Mouse (Mus musculus) T-helper 2 cell (primary cell): ENCODE measurements around the gene Arhgap30.

ENCODE experiments used
- in situ Hi-C: fragments of 300-600 bp; cut with MboI, MseI; formaldehyde crosslinking; loops from one replicate; pipeline ENCODE4 v1.15.1; 2025; ENCODE audit warnings: high pct_unique_total_duplicates

Gene Arhgap30

GRCm38 (mm10) chr1:171388376-171389102 is at the start of gene Arhgap30:
Gene Arhgap30, plus strand, starts transcription at chr1:171388954.
- in situ Hi-C loops = no loop called here

DNA sequence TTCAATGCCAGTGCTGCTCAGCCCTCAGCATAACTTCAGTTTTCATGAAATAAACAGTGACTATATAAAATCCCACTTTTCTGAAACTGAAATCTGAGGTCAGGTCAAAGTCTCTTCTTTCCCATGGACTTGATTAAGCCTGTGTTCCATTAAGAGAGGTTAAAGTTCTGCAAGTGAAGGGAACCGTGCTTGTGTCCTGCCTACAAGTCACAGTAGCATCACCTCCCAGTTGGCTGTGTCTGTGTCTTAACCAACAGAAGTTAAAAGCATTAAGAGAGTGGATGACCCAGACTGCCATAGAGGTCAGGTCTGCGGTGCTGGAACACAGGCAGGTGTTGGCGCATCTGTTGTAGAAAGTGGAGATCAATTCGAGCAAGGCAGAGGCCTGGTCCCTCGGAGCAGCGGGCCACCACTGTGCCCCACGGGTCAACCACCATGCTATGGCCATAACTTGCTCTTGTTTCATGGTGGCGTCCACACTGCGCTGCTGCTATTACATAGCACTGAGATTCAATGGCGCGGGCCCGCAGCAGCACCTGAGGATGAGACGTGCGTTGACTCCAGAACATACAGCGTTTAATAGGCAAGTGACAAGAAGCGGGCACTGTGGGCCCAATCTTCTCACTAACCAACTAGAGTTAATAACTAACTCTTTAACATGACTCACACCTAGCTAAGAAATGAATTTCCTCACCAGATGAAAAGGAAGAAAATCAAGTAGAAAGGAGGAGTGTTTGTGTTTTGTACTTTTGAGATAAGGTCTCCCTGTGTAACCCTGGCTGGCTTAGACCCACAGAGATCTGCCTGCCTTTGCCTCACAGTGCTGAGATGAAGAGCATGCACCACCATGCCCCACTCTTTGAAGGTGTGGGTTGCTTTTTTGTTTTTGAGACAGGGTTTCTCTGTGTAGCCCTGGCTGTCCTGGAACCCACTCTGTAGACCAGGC is 46.2 kb upstream of the Arhgap30 start:
- in situ Hi-C loops = no loop called here

- in situ Hi-C loops = no loop called here
Measured at GRCm38 (mm10) chr1:171343922-171344677, 44.7 kb upstream of the Arhgap30 start.

- in situ Hi-C loops = loop anchor here (5.0 kb wide), 1 partner anchor 62 kb away; the partner anchor contains the start of gene Ppox
Measured at GRCm38 (mm10) chr1:171344715-171345114, 44.0 kb upstream of the Arhgap30 start.

- in situ Hi-C loops = loop anchor here (5.0 kb wide), 1 partner anchor 63 kb away; the partner anchor contains the start of gene Ppox
Measured at GRCm38 (mm10) chr1:171345225-171346094, 43.3 kb upstream of the Arhgap30 start, which contains the start of the genes Nit1 and Pfdn2. Gene Nit1, minus strand, starts transcription at chr1:171345646. Gene Pfdn2, plus strand, starts transcription at chr1:171345670.

DNA sequence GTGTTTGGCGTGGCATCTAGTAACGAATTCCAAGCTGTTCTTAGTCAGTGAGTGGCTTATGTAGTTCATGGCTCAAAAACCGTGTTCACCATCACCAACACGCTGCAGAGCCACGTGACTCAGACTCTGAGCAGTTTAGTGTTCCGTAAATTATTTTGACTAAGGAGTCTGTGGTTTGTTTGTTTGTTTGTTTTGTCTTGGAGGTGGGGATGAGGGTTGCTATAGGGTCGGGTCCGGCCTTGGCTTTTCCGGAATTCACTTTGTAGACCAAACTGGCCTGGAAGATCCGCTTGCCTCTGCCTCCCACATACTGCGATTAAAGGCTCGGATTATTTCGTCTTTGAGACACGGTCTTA is 42.7 kb upstream of the Arhgap30 start:
- in situ Hi-C loops = loop anchor here (5.0 kb wide), 1 partner anchor 64 kb away; the partner anchor contains the start of gene Ppox

DNA sequence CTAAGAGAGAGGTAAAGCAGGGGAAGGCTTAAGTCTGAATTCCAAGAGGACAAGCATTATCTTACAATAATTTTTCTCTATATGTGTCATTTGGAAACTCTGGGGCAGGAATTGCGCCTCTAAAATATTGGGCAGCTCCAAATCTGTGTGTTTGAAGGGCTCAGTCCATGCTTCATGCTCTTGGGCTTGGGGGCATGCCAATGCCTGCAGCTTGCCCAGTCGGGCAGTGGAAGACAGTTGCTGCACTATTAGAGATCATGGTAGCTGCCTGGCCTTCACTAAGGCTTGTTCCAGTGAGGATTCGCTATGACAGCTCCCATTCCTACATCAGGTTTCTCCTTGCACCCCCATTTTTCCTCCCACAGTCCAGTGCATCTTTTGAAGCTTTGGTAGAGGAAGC is 40.1 kb upstream of the Arhgap30 start:
- in situ Hi-C loops = loop anchor here (5.0 kb wide), 1 partner anchor 66 kb away; the partner anchor contains the start of gene Ppox

DNA sequence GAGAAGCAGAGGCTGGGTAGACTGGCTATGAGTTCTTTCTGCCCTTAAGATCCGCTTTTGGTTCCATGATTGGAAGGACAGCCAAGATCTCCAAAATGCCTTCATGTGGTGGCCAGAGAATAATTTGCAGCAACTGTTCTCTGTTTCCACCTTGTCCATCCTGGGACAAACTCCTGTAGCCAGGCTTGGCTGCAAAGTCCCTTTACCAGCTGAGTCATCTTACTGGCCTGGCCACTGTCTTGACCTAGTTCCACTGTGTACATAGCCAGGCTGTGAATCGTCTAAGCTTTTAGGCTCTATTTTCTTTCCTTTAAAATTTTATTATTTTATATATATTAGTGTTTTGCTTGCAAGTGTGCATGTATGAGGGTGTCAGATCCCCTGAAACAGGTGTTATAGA is 39.5 kb upstream of the Arhgap30 start:
- in situ Hi-C loops = loop anchor here (5.0 kb wide), 1 partner anchor 67 kb away; the partner anchor contains the start of gene Ppox

DNA sequence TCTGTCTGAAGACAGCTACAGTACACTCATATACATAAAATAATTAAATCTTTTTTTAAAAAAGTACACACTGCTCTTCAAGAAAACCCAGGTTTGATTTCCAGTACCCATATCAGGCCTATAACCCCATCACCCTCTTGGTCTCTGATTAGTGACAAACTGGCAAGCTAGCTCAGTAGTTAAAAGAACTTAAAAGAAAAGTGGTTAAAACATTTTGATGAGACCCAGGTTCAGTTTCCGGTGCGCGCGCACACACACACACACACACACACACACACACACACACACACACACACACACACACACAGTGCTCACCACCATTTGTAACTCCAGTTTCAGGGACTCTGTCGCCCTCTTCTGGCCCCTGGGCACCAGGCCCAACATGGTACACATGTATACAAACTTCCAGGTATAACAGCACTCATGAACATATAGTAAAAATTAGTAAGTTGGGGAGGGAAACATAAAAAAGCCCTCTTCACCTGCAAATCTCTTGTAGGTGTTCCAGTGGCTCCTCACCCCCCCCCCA is 32.9 kb upstream of the Arhgap30 start:
- in situ Hi-C loops = no loop called here

DNA sequence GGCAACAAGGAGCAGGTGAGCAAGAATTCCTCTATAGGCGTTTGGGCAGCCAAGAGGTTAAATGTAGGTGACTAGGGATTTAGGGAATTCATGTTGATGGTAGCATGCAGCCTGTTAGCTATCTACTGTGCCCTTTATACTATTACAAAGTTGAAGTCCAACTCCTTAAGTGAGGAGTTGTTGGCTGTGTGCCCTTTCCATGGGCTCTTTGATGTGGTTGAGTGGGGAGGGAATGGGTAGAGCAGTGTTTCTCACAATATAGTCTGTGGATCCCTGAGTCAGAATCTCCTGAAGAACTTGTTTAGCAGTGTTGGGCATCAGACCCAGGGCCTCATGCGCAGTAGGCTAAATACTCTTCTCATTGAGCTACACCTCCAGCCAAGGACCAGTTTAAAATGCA is 31.9 kb upstream of the Arhgap30 start:
- in situ Hi-C loops = no loop called here

- in situ Hi-C loops = no loop called here
Measured at GRCm38 (mm10) chr1:171358421-171358820, 30.3 kb upstream of the Arhgap30 start.

- in situ Hi-C loops = loop anchor here (10.0 kb wide), 1 partner anchor 115 kb away; no protein-coding TSS in a partner anchor
Measured at GRCm38 (mm10) chr1:171360253-171360652, 28.5 kb upstream of the Arhgap30 start.

GRCm38 (mm10) chr1:171360656-171361055 is 28.1 kb upstream of the Arhgap30 start, which contains the start of gene Klhdc9:
Gene Klhdc9, minus strand, starts transcription at chr1:171360798.
- in situ Hi-C loops = loop anchor here (10.0 kb wide), 1 partner anchor 114 kb away; no protein-coding TSS in a partner anchor

DNA sequence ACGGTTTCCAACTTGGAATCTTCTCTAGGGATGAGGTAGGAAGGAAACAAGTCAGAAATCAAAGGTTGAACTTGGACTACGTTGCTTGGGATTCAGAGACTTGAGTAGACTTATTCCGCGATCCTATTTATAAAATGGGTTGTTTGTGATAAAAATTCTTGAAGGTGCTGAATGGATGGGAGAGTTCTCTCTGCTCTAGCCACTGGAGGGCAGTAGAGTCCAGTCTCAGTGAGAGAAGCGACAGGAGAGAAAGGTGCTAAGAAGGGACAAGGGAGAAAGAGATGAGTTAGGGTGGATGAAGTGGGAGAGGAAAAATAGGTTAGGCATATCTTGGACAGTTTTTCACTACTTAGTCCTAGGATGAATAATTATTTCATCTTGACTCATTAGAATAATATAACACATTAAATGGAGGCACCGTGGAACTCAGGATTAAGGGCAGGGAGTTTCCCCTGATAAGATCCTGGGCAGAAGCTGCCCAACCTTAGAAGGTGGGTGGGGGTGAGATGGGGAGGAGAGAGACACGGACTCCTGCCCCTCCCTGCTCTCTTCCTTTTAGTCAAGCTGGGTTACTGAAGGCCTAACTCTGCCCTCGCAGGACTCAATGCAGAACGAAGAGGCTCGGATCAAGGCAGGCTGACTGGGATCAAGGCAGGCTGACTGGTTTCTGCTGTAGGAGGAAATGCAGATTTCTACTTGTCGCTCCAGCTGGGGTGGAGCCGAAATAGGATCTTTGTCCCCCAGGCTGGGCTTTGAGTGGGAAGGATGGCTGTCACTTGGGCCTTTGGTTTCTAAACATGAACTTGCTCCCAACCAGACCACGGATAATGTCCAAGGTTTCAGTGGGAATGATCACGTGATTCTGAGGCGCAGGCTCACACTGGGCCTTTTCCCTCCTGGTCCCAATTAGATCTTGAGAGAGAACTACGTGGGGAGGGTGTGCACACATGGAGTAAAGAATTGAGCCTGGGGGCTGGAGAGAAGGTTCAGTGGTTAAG is 27.3 kb upstream of the Arhgap30 start:
- in situ Hi-C loops = loop anchor here (10.0 kb wide), 1 partner anchor 113 kb away; no protein-coding TSS in a partner anchor

DNA sequence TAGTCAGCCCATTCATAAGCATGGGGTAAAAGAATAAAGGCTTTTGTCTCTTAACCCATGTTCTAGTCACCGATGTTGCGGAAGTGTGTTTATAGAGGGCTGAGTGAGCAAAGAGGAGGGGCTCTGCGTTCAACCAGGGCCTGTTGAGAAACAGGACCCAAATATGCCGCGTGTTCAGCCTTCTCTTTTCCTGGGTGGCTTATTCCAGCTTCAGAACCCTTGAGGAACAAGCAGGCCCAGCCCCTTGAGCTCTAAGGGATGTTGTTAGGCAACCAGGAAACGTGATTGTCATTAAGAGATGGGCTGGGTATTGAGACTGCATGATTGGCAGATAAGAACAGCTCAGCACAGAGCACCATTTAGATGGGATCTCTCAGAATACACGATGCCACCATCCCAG is 22.8 kb upstream of the Arhgap30 start:
- in situ Hi-C loops = loop anchor here (10.0 kb wide), 1 partner anchor 109 kb away; no protein-coding TSS in a partner anchor

DNA sequence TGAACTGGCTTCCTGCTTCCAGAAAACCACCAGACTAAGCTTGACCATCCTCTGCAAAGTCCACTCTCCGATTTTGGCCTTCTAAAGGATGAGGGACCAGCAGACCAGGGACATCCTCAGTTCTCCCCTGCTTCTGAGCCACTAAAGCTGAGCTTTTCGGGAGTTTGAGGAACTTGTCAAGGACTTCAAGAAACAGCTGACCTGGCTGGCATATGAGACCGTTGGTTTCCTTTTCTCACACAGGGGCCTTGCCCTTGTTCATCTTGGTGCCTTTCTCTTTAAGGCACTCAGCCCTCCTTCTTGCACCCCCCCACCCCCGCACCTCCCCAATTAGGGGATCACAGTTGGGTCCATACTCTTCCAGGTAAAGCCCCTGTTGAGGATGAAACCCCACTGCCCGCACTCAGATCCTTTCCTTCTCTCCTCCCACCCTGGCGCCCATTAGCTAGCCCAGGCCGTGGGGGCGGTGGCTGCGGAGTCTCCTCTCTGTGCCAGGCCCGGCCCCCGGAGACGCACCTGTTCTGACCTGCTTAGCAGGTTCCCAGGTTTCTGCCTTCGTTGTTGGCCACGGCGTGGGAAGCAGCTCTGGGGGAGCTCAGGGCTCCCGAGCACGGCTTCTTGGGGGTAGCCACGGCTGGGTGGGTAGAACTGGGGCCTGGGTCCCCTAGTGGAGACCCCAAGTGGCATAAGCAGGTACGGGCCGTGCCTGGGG is 18.8 kb upstream of the Arhgap30 start, which contains the start of gene Nectin4:
Nectin4 (plus strand) TSS at position 255 of the 712 bp plus-strand sequence.
- in situ Hi-C loops = loop anchor here (10.0 kb wide), 1 partner anchor 105 kb away; no protein-coding TSS in a partner anchor

DNA sequence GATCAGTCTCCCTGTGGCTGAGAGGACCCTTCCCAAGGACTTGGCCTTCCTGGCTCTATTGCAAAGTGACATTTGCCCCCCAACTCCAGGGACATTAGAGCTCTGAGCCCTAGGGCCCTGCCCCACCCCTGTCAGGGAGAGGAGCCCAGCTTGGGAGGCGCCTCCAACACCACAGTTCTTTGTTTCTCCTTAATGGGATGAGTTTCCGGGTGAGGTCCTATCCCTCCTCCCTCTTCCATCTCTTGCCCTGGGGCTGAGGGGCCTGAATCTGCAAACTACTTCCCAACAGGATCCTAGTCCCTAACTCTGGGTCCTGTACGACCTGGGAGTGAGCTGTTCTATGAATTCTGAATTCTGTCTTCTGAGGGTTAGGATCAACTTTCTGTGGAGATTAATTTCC is 15.9 kb upstream of the Arhgap30 start:
- in situ Hi-C loops = no loop called here

- in situ Hi-C loops = no loop called here
Measured at GRCm38 (mm10) chr1:171373946-171374345, 14.8 kb upstream of the Arhgap30 start.
